Mouse (Mus musculus) layer of hippocampus, adult 18-20 months (tissue): Measurements from ENCODE around the gene 5730480H06Rik. TPM values are rescaled to one million over a fixed set of nuclear protein-coding genes. Genes with fewer than 3 reads are reported as not detected.

Source experiments
- DNase-seq, 2 experiments: peaks; one replicate each; pipeline ENCODE4 v3.0.0; 2022; ENCODE audit warnings: low spot score in 2 of 2
- total RNA-seq, 2 experiments: library from RNA; stranded (reverse); gene quantifications; 2 replicates each; pipeline ENCODE4 v1.2.3; 2021

The 5730480H06Rik gene
- total RNA-seq, 2 experiments from 2014 or later = 17.4 to 18.3 TPM

GRCm38 (mm10) chr5:48419741-48420140, 92.0 kb downstream of the 5730480H06Rik start:
- no peak for DNase-seq

GRCm38 (mm10) chr5:48421957-48422356, 94.2 kb downstream of the 5730480H06Rik start:
- peak in 1 of 2 experiments; percentile 7 for DNase-seq

GRCm38 (mm10) chr5:48430459-48430858, 102.7 kb downstream of the 5730480H06Rik start:
- DNase-seq = peak in 1 of 2 experiments; percentile 73

DNA sequence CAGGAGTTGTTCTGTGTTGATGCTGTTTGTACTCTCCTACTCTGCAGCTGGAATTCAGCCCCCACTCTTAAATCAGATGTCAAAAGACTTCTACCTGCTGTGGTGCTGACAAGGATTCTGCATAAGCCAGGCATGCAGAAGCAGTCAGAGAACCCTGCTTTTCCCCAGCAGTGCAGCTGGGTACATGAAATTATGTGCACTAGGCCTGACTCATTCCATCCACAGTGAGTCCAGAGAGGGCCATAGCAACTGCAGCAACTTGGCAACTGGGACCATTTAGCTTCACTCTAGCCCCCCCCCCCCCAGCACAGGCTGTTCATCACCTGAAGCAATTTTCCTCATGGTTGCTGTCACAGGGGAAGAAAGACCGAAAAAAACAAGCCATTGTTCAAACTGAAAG, 121.1 kb downstream of the 5730480H06Rik start:
- DNase-seq = no peak

GRCm38 (mm10) chr5:48460221-48460620, 132.5 kb downstream of the 5730480H06Rik start:
- DNase-seq = peak; percentile 11 to 55
